Mouse (Mus musculus) forebrain, embryonic 13.5 days (tissue): ENCODE data around the gene Uimc1. TPM values are rescaled to one million over a fixed set of nuclear protein-coding genes. Genes with fewer than 3 reads are reported as not detected.

Experiments
- ATAC-seq: fragments of 200-750 bp; cut with Nextera tagmentation; 2 replicates; pipeline ENCODE4 v1.8.0; 2017
- H3K27ac ChIP-seq: fragments of 300-500 bp; sonication (generic); 2 replicates; pipeline ENCODE4 v1.5.1; 2015; ENCODE audit warnings: inconsistent platforms, mild to moderate bottlenecking, moderate library complexity
- H3K27me3 ChIP-seq: fragments of 300-500 bp; sonication (generic); 2 replicates; pipeline ENCODE4 v1.6.1; 2015; ENCODE audit warnings: mild to moderate bottlenecking, inconsistent platforms
- H3K36me3 ChIP-seq: fragments of 300-500 bp; sonication (generic); 2 replicates; pipeline ENCODE4 v1.6.1; 2015; ENCODE audit warnings: mild to moderate bottlenecking, inconsistent platforms; ENCODE audit not compliant: poor library complexity, severe bottlenecking
- H3K4me1 ChIP-seq: fragments of 300-500 bp; sonication (generic); 2 replicates; pipeline ENCODE4 v1.6.1; 2015; ENCODE audit warnings: inconsistent platforms
- H3K4me2 ChIP-seq: fragments of 300-500 bp; sonication (generic); 2 replicates; pipeline ENCODE4 v1.6.1; 2015; ENCODE audit warnings: inconsistent platforms, mild to moderate bottlenecking, moderate library complexity
- H3K4me3 ChIP-seq: fragments of 300-500 bp; sonication (generic); 2 replicates; pipeline ENCODE4 v1.5.1; 2015; ENCODE audit warnings: mild to moderate bottlenecking, inconsistent platforms
- H3K9ac ChIP-seq: fragments of 300-500 bp; sonication (generic); 2 replicates; pipeline ENCODE4 v1.6.1; 2015; ENCODE audit warnings: mild to moderate bottlenecking, inconsistent platforms
- H3K9me3 ChIP-seq: fragments of 300-500 bp; sonication (generic); replicated peaks from 2 replicates; pipeline ENCODE4 v1.6.1; 2016; ENCODE audit warnings: inconsistent platforms
- WGBS: fragments of 180-500 bp; shearing (Covaris S2); methylation state at CpG from one replicate; pipeline ENCODE4 v1.1.7; 2015; 5-methylcytosine and 5-hydroxymethylcytosine counted together
- polyA plus RNA-seq: library from polyadenylated mRNA; unstranded; fragments of >200 nt; fragmentation: Nextera tagmentation; extraction: Ambion mirVana; gene quantifications from 2 replicates; pipeline ENCODE4 v1.2.1, GENCODE M21; 2015

Uimc1 gene
- polyA plus RNA-seq, 1 experiment from 2014 or later: 24.3 TPM

DNA sequence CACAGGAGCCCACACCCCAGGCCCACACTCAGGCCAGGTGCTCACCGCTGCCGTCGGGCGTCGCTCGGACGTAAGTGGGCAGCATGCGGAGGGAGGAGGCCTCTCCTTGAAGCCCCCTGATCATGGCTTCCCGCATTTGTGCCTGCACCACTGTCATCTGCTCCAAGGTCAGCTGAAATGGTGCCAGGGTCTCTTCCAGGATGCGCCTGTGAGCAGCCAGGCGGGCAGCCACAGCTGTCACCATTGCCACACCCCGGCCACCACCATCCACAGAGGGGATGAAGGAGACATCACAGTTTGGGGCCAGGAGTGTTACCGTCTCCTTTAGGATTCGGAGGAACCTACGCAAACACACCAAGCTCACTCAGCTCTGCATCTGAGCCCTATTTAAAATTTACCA is 89.0 kb downstream of the Uimc1 start:
- H3K4me2 ChIP-seq: no peak overlapping the region
- no peaks in the 10 kb centered on the region for H3K9me3 ChIP-seq
- no peak overlapping the region for H3K9ac ChIP-seq
- WGBS: 88% methylated on average over 15 of the region's 15 CpGs
- no peak overlapping the region for H3K4me3 ChIP-seq
- no peak for ATAC-seq
- H3K27ac ChIP-seq: no peak overlapping the region
- H3K4me1 ChIP-seq: peaks cover 23% of the 10 kb centered on the region
- H3K36me3 ChIP-seq: no peaks in the 10 kb centered on the region
- peaks cover 11% of the 10 kb centered on the region; the same call in 1 of the 2 replicates for H3K27me3 ChIP-seq

DNA sequence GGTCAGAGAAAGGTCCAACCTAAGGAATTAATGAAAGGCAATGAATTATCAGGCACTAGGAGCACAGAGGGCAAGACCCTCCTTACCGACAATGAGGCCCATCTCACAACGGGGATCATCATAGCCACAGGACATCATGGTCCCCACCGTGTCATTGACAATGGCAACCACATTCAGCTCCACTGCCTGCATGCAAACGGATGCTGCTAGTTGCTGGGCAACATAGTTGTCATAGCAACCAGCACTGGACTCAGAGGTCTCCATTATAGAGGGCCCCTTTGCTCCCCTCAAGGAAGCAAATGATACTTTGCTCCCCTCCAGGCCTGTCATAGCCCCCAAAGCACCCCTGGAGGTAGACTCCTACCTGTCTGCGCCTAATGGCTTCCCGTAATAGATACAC is 91.5 kb downstream of the Uimc1 start:
- no peaks in the 10 kb centered on the region; the same call in 1 of the 2 replicates for H3K36me3 ChIP-seq
- no peak overlapping the region for H3K9ac ChIP-seq
- no peaks in the 10 kb centered on the region for H3K9me3 ChIP-seq
- 27% methylated on average over 6 of the region's 6 CpGs for WGBS
- H3K27me3 ChIP-seq: peaks cover 7% of the 10 kb centered on the region; the same call in 1 of the 2 replicates
- peak; percentile 61 for ATAC-seq
- H3K4me2 ChIP-seq: no peak overlapping the region
- H3K4me1 ChIP-seq: peaks cover 38% of the 10 kb centered on the region
- no peak overlapping the region for H3K4me3 ChIP-seq
- H3K27ac ChIP-seq: no peak overlapping the region

DNA sequence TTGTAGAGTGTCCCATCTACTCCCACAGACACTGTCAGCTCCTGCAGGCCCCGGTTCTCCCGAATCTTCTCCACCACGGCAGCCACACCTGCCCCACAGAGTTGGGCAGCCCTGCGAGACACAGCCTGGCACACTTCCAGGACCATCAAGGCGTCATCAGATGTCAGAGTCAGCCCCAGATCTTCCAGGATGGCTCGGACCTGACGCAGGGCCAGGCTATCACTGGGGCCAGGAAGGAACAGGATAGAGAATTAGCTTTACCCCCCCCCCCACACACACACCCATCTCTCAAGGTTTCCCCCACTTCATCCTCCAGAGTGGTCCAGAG is 93.7 kb downstream of the Uimc1 start:
- no peak for ATAC-seq
- peaks cover 8% of the 10 kb centered on the region; the same call in 1 of the 2 replicates for H3K36me3 ChIP-seq
- no peak overlapping the region for H3K27ac ChIP-seq
- 0 out of 2 replicates have a peak, but pooled peaks cover 3% of the 10 kb centered on the region for H3K27me3 ChIP-seq
- peaks cover 31% of the 10 kb centered on the region for H3K4me1 ChIP-seq
- no peak overlapping the region for H3K4me3 ChIP-seq
- H3K4me2 ChIP-seq: no peak overlapping the region
- no peaks in the 10 kb centered on the region for H3K9me3 ChIP-seq
- WGBS: 75% methylated on average over 7 of the region's 7 CpGs
- H3K9ac ChIP-seq: no peak overlapping the region

DNA sequence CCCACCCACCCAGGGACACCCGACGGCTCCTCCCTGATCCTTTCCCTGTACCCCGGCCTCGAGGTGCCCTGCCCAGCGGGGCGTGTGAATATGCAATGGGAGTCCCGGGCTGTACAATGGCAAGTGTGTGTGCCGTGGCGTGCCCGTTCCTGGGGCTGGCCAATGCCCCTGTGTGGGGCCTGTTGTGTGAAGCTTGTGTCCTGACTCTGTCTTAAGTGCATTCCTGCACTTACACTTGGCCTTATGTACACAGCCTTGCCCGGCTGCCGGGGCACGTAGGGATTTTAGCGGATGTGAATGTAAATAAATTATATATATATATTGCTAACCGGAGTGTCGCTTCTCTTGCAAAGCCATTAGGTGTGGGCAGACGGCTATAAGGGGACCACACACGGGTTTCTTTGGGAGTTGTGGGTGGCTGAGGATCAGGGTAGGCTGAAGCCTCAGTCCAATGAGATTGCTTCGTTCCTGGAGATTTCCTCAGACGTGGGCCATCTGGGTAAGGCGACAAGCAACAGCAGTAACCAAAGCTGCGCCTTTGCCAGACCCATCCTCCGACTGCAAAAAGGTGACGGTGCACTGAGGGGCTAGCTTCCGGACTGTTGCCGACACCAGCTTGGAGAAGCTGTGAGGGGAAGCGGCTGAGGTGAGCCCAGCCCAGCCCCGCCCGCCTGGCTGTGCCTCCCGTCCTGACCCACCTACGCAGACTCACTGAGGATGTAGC is 94.2 kb downstream of the Uimc1 start:
- H3K27ac ChIP-seq: no peak overlapping the region
- H3K27me3 ChIP-seq: 0 out of 2 replicates have a peak, but pooled peaks cover 3% of the 10 kb centered on the region
- no peak for ATAC-seq
- H3K9ac ChIP-seq: no peak overlapping the region
- H3K9me3 ChIP-seq: no peaks in the 10 kb centered on the region
- WGBS: 73% methylated on average over 31 of the region's 31 CpGs
- H3K4me2 ChIP-seq: no peak overlapping the region
- H3K36me3 ChIP-seq: peaks cover 8% of the 10 kb centered on the region; the same call in 1 of the 2 replicates
- H3K4me3 ChIP-seq: no peak overlapping the region
- H3K4me1 ChIP-seq: peaks cover 31% of the 10 kb centered on the region

DNA sequence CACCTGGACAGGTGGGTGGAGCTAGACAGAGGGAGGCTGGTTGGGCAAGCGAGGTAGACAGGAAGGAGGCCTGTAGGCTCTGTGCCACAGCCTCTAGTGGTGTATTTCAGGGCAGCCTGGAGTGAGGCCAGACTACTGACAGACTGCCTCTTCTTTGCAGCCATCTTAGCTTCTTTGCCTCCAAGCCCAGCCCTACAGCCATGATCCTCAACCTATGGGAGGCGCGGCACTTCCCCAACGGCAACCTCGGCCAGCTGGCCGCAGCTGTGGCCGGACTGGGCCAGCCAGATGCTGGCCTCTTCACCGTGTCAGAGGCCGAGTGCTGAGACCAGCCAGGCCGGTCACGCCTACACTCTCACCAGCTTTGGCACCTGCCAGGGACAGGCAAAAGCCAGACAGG is 95.5 kb downstream of the Uimc1 start:
- H3K4me3 ChIP-seq: no peak overlapping the region
- H3K4me2 ChIP-seq: no peak overlapping the region
- peaks cover 31% of the 10 kb centered on the region for H3K4me1 ChIP-seq
- no peaks in the 10 kb centered on the region for H3K27me3 ChIP-seq
- no peak overlapping the region for H3K27ac ChIP-seq
- no peak for ATAC-seq
- H3K9ac ChIP-seq: no peak overlapping the region
- H3K9me3 ChIP-seq: no peaks in the 10 kb centered on the region
- WGBS: 76% methylated on average over 11 of the region's 11 CpGs
- peaks cover 15% of the 10 kb centered on the region; the same call in 1 of the 2 replicates for H3K36me3 ChIP-seq

DNA sequence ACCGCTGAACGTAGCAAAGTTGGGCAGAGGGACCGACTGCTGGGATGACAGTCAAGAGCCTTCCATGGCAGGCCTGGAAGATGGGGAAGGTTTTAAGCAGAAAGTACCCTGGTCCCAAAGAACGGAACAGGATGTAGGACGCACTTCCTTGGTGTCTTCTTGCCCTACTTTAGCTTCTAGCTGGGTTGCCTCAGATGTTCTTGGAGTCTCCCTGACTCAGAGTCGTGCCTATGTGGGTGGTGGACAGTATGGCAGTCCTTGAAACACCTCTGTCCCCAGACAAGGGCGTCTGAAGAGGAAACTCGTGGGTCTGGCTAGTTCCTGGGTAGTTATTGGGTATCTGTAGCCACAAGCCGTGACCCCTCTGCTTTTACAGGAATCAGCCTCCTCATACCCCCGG is 98.0 kb downstream of the Uimc1 start:
- ATAC-seq: no peak
- Histone ChIP-seq H3K9ac (no peak overlapping the region), H3K9me3 (no peaks in the 10 kb centered on the region), H3K4me2 (no peak overlapping the region), H3K36me3 (peaks cover 22% of the 10 kb centered on the region; the same call in 1 of the 2 replicates), H3K27ac (no peak overlapping the region), H3K27me3 (no peaks in the 10 kb centered on the region), H3K4me3 (no peak overlapping the region), H3K4me1 (peaks cover 22% of the 10 kb centered on the region)
- 88% methylated on average over 10 of the region's 10 CpGs for WGBS

DNA sequence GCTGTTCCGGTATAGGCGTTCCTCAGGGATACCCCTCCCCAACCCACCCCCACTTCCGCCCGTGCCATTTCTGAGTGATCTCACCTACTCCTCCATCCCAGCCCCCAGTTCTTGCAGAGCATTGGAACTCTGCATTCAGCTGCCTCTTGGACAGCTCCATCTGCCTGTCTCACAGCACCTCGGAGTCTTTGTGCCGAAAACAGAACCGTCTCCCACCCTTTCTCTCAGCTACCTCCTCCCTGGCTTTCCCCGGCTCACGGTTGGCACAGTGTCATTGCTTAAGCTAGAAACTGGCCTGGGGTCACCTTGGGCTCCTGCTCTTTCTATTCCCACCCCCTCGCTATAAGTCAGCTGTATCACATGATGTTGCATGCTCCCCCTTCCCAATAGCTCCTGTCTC is 99.7 kb downstream of the Uimc1 start:
- peaks cover 27% of the 10 kb centered on the region; the same call in 1 of the 2 replicates for H3K36me3 ChIP-seq
- 83% methylated on average over 10 of the region's 10 CpGs for WGBS
- no peak overlapping the region for H3K4me2 ChIP-seq
- H3K4me3 ChIP-seq: no peak overlapping the region
- no peaks in the 10 kb centered on the region for H3K9me3 ChIP-seq
- H3K27ac ChIP-seq: no peak overlapping the region
- no peaks in the 10 kb centered on the region for H3K27me3 ChIP-seq
- no peak for ATAC-seq
- H3K4me1 ChIP-seq: peaks cover 13% of the 10 kb centered on the region
- no peak overlapping the region for H3K9ac ChIP-seq

DNA sequence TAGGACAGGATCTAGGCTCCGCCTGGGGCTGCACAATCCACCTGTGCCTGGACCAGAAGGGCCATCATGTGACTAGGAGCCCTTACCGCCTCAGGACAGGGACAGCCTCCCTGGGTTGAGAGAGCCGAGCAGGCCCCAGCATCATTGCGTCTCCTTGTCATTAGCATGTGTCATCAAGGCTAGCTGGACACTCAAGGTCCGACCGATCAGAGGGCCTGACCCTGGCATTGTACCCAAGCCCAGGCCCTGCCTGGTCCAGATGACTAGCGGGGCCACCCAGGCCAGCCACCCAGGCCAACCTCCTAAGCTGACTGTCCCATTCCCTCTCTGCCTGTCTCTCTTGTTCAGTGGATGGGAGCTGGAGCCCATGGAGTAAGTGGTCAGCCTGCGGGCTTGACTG is 102.5 kb downstream of the Uimc1 start:
- 87% methylated on average over 8 of the region's 8 CpGs for WGBS
- Histone ChIP-seq H3K36me3 (0 out of 2 replicates have a peak, but pooled peaks cover 21% of the 10 kb centered on the region), H3K9me3 (no peaks in the 10 kb centered on the region), H3K27me3 (no peaks in the 10 kb centered on the region), H3K4me1 (peaks cover 28% of the 10 kb centered on the region), H3K27ac (no peak overlapping the region), H3K9ac (no peak overlapping the region), H3K4me3 (no peak overlapping the region), H3K4me2 (no peak overlapping the region)
- no peak for ATAC-seq

DNA sequence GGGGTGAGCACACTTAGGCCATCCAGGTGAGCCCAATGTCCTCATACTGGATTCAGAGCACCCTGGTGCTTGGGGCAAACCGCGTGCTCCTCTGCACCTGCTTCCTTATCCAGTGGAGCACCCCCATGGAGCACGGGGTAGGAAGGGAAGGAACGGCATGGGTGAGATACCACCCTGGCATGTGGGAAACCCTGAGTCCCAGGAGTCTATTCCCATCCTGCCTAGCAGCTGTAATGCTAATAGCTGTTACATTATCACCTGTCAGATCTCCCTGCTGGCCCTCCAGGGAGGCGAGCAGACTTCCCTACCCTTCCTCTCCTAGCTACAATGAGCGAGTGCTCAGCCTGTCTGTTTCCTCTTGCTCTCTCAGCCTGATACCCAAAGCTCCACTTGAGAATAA is 104.9 kb downstream of the Uimc1 start:
- Histone ChIP-seq H3K4me1 (peaks cover 29% of the 10 kb centered on the region), H3K27ac (peak overlapping the region; percentile 11), H3K27me3 (peaks cover 10% of the 10 kb centered on the region; the same call in 1 of the 2 replicates), H3K9ac (no peak overlapping the region), H3K4me2 (no peak overlapping the region), H3K9me3 (no peaks in the 10 kb centered on the region), H3K36me3 (peaks cover 17% of the 10 kb centered on the region; the same call in 1 of the 2 replicates), H3K4me3 (no peak overlapping the region)
- ATAC-seq: 0 out of 2 replicates have a peak, but pooled peaks have one; percentile 11
- 54% methylated on average over 6 of the region's 6 CpGs for WGBS

DNA sequence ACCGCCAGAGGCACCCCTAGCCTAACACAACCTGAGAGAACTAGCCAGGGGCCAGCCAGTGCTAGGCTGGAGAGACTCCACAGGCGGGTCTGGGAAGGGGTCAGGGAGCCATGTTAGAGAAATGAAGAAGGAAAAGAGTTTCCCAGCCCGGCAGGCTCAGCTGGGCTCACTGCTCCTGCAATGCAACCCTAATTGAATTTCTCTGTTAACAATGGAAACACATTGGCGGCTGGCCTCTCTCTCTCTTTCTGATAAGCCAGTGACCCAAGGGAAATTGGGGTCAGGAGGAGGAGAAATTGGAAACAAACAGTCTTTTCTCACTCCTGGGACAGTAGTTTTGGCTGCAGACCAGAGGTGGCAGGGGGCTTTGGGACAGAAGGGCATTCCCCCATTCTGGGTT is 105.5 kb downstream of the Uimc1 start:
- Histone ChIP-seq H3K9ac (no peak overlapping the region), H3K4me2 (no peak overlapping the region), H3K27ac (peak overlapping the region; percentile 11; the same call in 1 of the 2 replicates), H3K36me3 (peaks cover 11% of the 10 kb centered on the region; the same call in 1 of the 2 replicates), H3K4me1 (peaks cover 29% of the 10 kb centered on the region), H3K4me3 (no peak overlapping the region), H3K9me3 (no peaks in the 10 kb centered on the region), H3K27me3 (peaks cover 10% of the 10 kb centered on the region; the same call in 1 of the 2 replicates)
- WGBS: 8% methylated on average over 4 of the region's 4 CpGs
- ATAC-seq: peak; percentile 9; the same call in 1 of the 2 replicates

DNA sequence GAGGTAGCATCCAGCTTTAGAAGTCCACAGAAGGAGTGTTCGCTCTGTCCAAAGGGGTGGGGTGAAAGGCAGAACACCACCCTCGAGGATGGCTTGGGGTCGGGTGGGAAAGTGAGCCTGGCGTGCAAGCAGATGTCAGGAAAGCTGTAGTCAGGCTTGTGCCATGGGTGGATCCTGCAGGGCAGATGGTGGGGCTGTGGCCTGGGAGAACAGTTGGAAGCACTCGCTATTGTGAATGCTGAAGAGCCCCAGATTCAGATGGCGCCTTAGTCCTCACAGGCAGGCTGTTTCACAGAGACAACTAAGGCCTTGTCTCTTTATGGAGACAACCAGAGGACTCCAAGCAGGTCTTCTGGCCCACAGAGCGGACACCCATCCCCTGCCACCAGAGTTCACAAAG is 107.9 kb downstream of the Uimc1 start:
- WGBS: 87% methylated on average over 7 of the region's 7 CpGs
- H3K9me3 ChIP-seq: no peaks in the 10 kb centered on the region

DNA sequence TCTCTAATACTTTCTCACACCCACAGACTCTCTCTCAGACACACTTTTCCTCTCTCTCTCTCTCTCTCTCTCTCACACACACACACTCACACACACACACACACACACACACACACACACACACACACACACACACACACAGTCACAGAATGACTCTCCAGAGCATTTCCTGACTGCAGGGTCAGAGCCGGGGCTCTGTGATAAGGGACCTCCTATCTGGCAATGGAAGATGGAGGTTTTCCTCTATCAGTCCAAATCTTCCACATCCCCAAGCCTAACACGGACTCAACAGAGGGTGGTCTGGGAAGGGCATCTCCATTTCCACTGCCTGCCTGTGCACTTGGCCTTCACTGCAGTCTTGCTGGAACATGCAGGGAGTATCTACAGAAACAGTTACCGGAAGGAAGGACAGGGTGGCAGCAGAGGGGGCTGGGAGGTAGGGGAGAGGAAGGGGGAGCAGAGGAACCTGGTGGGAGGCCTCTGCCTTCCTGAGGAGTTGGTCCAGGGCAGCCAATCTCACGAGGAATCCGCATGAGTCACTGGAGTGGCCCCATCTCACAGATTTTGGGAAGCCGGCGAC is 111.8 kb downstream of the Uimc1 start:
- ATAC-seq: no peak
- Histone ChIP-seq H3K4me2 (no peak overlapping the region), H3K27ac (no peak overlapping the region), H3K36me3 (no peaks in the 10 kb centered on the region; the same call in 1 of the 2 replicates), H3K27me3 (peaks cover 39% of the 10 kb centered on the region), H3K9ac (no peak overlapping the region), H3K9me3 (no peaks in the 10 kb centered on the region), H3K4me1 (peaks cover 27% of the 10 kb centered on the region), H3K4me3 (no peak overlapping the region)
- 58% methylated on average over 7 of the region's 7 CpGs for WGBS

More for the DNA sequence above, 107.9 kb downstream of the Uimc1 start:
- no peak for ATAC-seq
- H3K4me3 ChIP-seq: no peak overlapping the region
- peaks cover 10% of the 10 kb centered on the region; the same call in 1 of the 2 replicates for H3K27me3 ChIP-seq
- H3K36me3 ChIP-seq: peaks cover 5% of the 10 kb centered on the region; the same call in 1 of the 2 replicates
- no peak overlapping the region for H3K9ac ChIP-seq
- H3K27ac ChIP-seq: no peak overlapping the region
- no peak overlapping the region for H3K4me2 ChIP-seq
- H3K4me1 ChIP-seq: peaks cover 44% of the 10 kb centered on the region
